In the genomic region with DNA sequence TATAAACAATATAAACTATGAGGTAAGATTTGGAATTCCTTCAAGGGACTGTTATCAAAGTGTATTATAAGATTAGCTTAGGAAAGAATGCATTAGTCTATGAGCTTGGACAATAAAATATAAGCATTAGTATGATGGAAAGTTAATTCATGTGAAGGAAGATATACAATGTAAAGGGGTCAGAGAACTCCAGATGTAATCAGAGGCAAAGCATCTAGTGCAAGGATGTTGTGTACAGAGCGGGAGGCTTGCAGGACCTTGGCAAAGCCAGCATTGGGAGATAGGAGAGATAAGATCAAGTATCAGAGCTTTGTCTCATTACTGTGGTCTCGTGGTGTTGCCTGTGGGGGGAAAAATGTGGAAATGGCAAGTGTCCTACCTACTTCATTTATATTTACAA, we compare ENCODE assay signal across 20 mouse cellular contexts.
A peak's percentile ranks its signal among the peaks of the same experiment; 100 is the strongest.
DNase-seq lines count a peak whose midpoint lies in the region; ATAC-seq and TF ChIP-seq lines count a peak whose summit lies in the region.
"Had no signal": no experiment of that assay in that cellular context is flagged by ENCODE, and none has a peak within 500 bp of the region (broad histone marks: within the 10 kb centered on the region; RNA-seq: fewer than 3 reads in every experiment).

No protein-coding gene starts in this region.

- no peak for TF ChIP-seq CTCF in lung, adult 2 months (IDR thresholded peaks at IDR 0.05; ENCODE audit: insufficient read depth, low read length)
- TF ChIP-seq CTCF in lung, postnatal 0 days (IDR thresholded peaks at IDR 0.05), result no peak

- H3K27ac ChIP-seq in lung, embryonic 16.5 days (ENCODE audit: low read length), result no peak overlapping the region; the same call in 1 of the 2 replicates
- H3K27ac ChIP-seq in lung, postnatal 0 days (ENCODE audit: low read length), result no peak overlapping the region
- no peak overlapping the region for H3K27ac ChIP-seq in kidney, embryonic 14.5 days (ENCODE audit: low read depth, low read length)
- H3K27ac ChIP-seq in midbrain, embryonic 16.5 days (ENCODE audit: low read length), result no peak overlapping the region
- H3K27ac ChIP-seq: embryonic facial prominence, embryonic 10.5 days; embryonic facial prominence, embryonic 12.5 days; forebrain, embryonic 13.5 days; forebrain, embryonic 15.5 days had no signal

- no peak for TF ChIP-seq POLR2A in lung, adult 2 months (IDR thresholded peaks at IDR 0.05; ENCODE audit: borderline replicate concordance, extremely low read depth, low read depth, low read length)

- no peak for DNase-seq in lung, adult 2 months
- peak; percentile 45 for DNase-seq in lung, postnatal 0 days (ENCODE audit: low spot score)
- DNase-seq in lung, postnatal 14 days, result peak; percentile 5
- peak; percentile 15 for DNase-seq in lung, postnatal 36 days
- no peak for DNase-seq in kidney, postnatal 25 days
- DNase-seq: adrenal gland, adult 2 months; adrenal gland, postnatal 10 days; adrenal gland, postnatal 25 days; cerebellum, adult 11 months; cerebellum, adult 18-20 months; cerebellum, adult 8-10 months; cerebellum, adult 9-11 months; cerebellum, postnatal 25 days had no signal

- H3K9ac ChIP-seq in lung, embryonic 16.5 days (ENCODE audit: low read length), result no peak overlapping the region
- H3K9ac ChIP-seq in lung, postnatal 0 days (replicated peaks; ENCODE audit: low read depth), result no peak overlapping the region
- no peak overlapping the region for H3K9ac ChIP-seq in kidney, embryonic 14.5 days (ENCODE audit: low read depth, low read length)
- H3K9ac ChIP-seq in midbrain, embryonic 16.5 days (ENCODE audit: low read depth, low read length), result no peak overlapping the region
- H3K9ac ChIP-seq: embryonic facial prominence, embryonic 12.5 days; forebrain, embryonic 13.5 days; forebrain, embryonic 15.5 days had no signal

- no peak overlapping the region for H3K4me3 ChIP-seq in lung, embryonic 16.5 days (ENCODE audit: low read length)
- H3K4me3 ChIP-seq in lung, adult 2 months (replicated peaks; ENCODE audit: extremely low read depth, low read depth, low read length), result no peak overlapping the region
- H3K4me3 ChIP-seq in lung, postnatal 0 days (ENCODE audit: low read depth, low read length), result no peak overlapping the region
- no peak overlapping the region for H3K4me3 ChIP-seq in kidney, embryonic 14.5 days (ENCODE audit: low read length)
- no peak overlapping the region for H3K4me3 ChIP-seq in midbrain, embryonic 16.5 days (ENCODE audit: low read depth, low read length)
- H3K4me3 ChIP-seq: embryonic facial prominence, embryonic 10.5 days; embryonic facial prominence, embryonic 12.5 days; forebrain, embryonic 13.5 days; forebrain, embryonic 15.5 days had no signal

- 33% methylated on average over 2 of the region's 2 CpGs for WGBS in lung, embryonic 16.5 days
- 38% methylated on average over 2 of the region's 2 CpGs for WGBS in lung, adult 2 months
- WGBS in lung, postnatal 0 days, result 33% methylated on average over 2 of the region's 2 CpGs
- WGBS in kidney, embryonic 14.5 days, result 54% methylated on average over 2 of the region's 2 CpGs
- 82% methylated on average over 2 of the region's 2 CpGs for WGBS in midbrain, embryonic 16.5 days

- H3K27me3 ChIP-seq in lung, embryonic 16.5 days (ENCODE audit: control insufficient read depth, insufficient read depth, low read depth, low read length), result no peaks in the 10 kb centered on the region
- H3K27me3 ChIP-seq in lung, postnatal 0 days (replicated peaks; ENCODE audit: insufficient read depth, low read length), result no peaks in the 10 kb centered on the region
- no peaks in the 10 kb centered on the region for H3K27me3 ChIP-seq in kidney, embryonic 14.5 days (ENCODE audit: control insufficient read depth, insufficient read depth, low read length)
- H3K27me3 ChIP-seq in midbrain, embryonic 16.5 days (ENCODE audit: control insufficient read depth, insufficient read depth, low read depth, low read length), result no peaks in the 10 kb centered on the region
- H3K27me3 ChIP-seq: embryonic facial prominence, embryonic 12.5 days; forebrain, embryonic 13.5 days; forebrain, embryonic 15.5 days had no signal

- ATAC-seq in lung, embryonic 16.5 days (ENCODE audit: low read depth), result peak; percentile 75
- peak; percentile 60 for ATAC-seq in lung, postnatal 0 days
- ATAC-seq in kidney, embryonic 14.5 days (ENCODE audit: low FRiP score, low TSS enrichment), result no peak
- no peak for ATAC-seq in midbrain, embryonic 16.5 days
- ATAC-seq: forebrain, embryonic 13.5 days; forebrain, embryonic 15.5 days had no signal

- no peaks in the 10 kb centered on the region for H3K9me3 ChIP-seq in lung, embryonic 16.5 days (ENCODE audit: control insufficient read depth, low read length)
- H3K9me3 ChIP-seq in lung, postnatal 0 days (ENCODE audit: low read length), result no peaks in the 10 kb centered on the region
- no peaks in the 10 kb centered on the region for H3K9me3 ChIP-seq in kidney, embryonic 14.5 days (ENCODE audit: control insufficient read depth, low read length)
- H3K9me3 ChIP-seq in midbrain, embryonic 16.5 days (replicated peaks; ENCODE audit: control insufficient read depth, low read length, poor library complexity, severe bottlenecking), result no peaks in the 10 kb centered on the region
- H3K9me3 ChIP-seq: embryonic facial prominence, embryonic 10.5 days; embryonic facial prominence, embryonic 12.5 days; forebrain, embryonic 13.5 days; forebrain, embryonic 15.5 days had no signal

- H3K4me2 ChIP-seq in lung, embryonic 16.5 days (ENCODE audit: low read depth, low read length), result no peak overlapping the region
- no peak overlapping the region for H3K4me2 ChIP-seq in lung, postnatal 0 days (replicated peaks; ENCODE audit: low read depth, low read length)
- no peak overlapping the region for H3K4me2 ChIP-seq in kidney, embryonic 14.5 days (replicated peaks; ENCODE audit: low read depth, low read length)
- H3K4me2 ChIP-seq in midbrain, embryonic 16.5 days (ENCODE audit: low read length), result no peak overlapping the region
- H3K4me2 ChIP-seq: embryonic facial prominence, embryonic 12.5 days; forebrain, embryonic 13.5 days; forebrain, embryonic 15.5 days had no signal

- no peak for TF ChIP-seq EP300 in lung, postnatal 0 days (IDR thresholded peaks at IDR 0.05)

- no peaks in the 10 kb centered on the region for H3K4me1 ChIP-seq in lung, embryonic 16.5 days (replicated peaks; ENCODE audit: control insufficient read depth, insufficient read depth, low read length)
- no peaks in the 10 kb centered on the region for H3K4me1 ChIP-seq in lung, adult 2 months (ENCODE audit: control insufficient read depth, insufficient read depth, low read length)
- no peaks in the 10 kb centered on the region for H3K4me1 ChIP-seq in lung, postnatal 0 days (ENCODE audit: insufficient read depth, low read depth, low read length)
- no peaks in the 10 kb centered on the region for H3K4me1 ChIP-seq in kidney, embryonic 14.5 days (ENCODE audit: control insufficient read depth, insufficient read depth, low read length)
- H3K4me1 ChIP-seq in midbrain, embryonic 16.5 days (ENCODE audit: control insufficient read depth, insufficient read depth, low read length), result no peaks in the 10 kb centered on the region
- H3K4me1 ChIP-seq: embryonic facial prominence, embryonic 10.5 days; embryonic facial prominence, embryonic 12.5 days; forebrain, embryonic 13.5 days; forebrain, embryonic 15.5 days had no signal

- no peaks in the 10 kb centered on the region for H3K36me3 ChIP-seq in lung, embryonic 16.5 days (ENCODE audit: control insufficient read depth, insufficient read depth, low read length)
- no peaks in the 10 kb centered on the region for H3K36me3 ChIP-seq in lung, postnatal 0 days (ENCODE audit: insufficient read depth, low read length)
- H3K36me3 ChIP-seq in kidney, embryonic 14.5 days (ENCODE audit: control insufficient read depth, insufficient read depth, low read length), result no peaks in the 10 kb centered on the region
- H3K36me3 ChIP-seq in midbrain, embryonic 16.5 days (ENCODE audit: control insufficient read depth, insufficient read depth, low read length), result no peaks in the 10 kb centered on the region
- H3K36me3 ChIP-seq: embryonic facial prominence, embryonic 10.5 days; embryonic facial prominence, embryonic 12.5 days; forebrain, embryonic 15.5 days had no signal

Comparison
In these comparisons a context has a peak if more than half of its experiments do, and no peak if none do; other contexts are left out.
1. DNase-seq: peak in lung, postnatal 0 days (single experiment), lung, postnatal 14 days (single experiment) and lung, postnatal 36 days (single experiment); none in lung, adult 2 months (single experiment) and kidney, postnatal 25 days (0 of 2).
2. ATAC-seq: peak in lung, embryonic 16.5 days (single experiment) and lung, postnatal 0 days (single experiment); none in kidney, embryonic 14.5 days (single experiment) and midbrain, embryonic 16.5 days (single experiment).